Mouse (Mus musculus): ENCODE measurements around the gene Olfr1424. TPM values are rescaled to one million over a fixed set of nuclear protein-coding genes. Genes with fewer than 3 reads are reported as not detected.

Gene Olfr1424
- polyA plus RNA-seq, 2 experiments from 2014 or later, result not detected

Other genes starting within 250 kb of the Olfr1424 start
- gene Stx3, start 243.3 kb downstream of the Olfr1424 start, polyA plus RNA-seq (2017; shearing (Covaris generic)), result 1 to 10 TPM; 1.8 to 2.9 TPM
- not detected for gene Olfr1417, start 223.5 kb downstream of the Olfr1424 start, polyA plus RNA-seq (2017; shearing (Covaris generic))
- gene Olfr1418, start 201.6 kb downstream of the Olfr1424 start, polyA plus RNA-seq (2017; shearing (Covaris generic)), result not detected
- gene Olfr1419, start 187.6 kb downstream of the Olfr1424 start, polyA plus RNA-seq (2017; shearing (Covaris generic)), result not detected
- not detected for gene Olfr1420, start 176.1 kb downstream of the Olfr1424 start, polyA plus RNA-seq (2017; shearing (Covaris generic))
- gene Patl1, start 150.3 kb downstream of the Olfr1424 start, polyA plus RNA-seq (2017; shearing (Covaris generic)), result 10 to 100 TPM; 14.5 to 15.9 TPM
- 1 to 10 TPM; 6.7 to 7.3 TPM for gene Osbp, start 96.7 kb downstream of the Olfr1424 start, polyA plus RNA-seq (2017; shearing (Covaris generic))
- gene Olfr1423, start 21.4 kb downstream of the Olfr1424 start, polyA plus RNA-seq (2017; shearing (Covaris generic)), result under 1 TPM in 1 of 2 experiments, not detected in 1; 0.05 TPM
- gene Olfr1425, start 15.0 kb upstream of the Olfr1424 start, polyA plus RNA-seq (2017; shearing (Covaris generic)), result not detected
- not detected for gene Olfr1426, start 29.3 kb upstream of the Olfr1424 start, polyA plus RNA-seq (2017; shearing (Covaris generic))
- not detected for gene Olfr1427, start 40.7 kb upstream of the Olfr1424 start, polyA plus RNA-seq (2017; shearing (Covaris generic))
- not detected for gene Olfr1428, start 53.2 kb upstream of the Olfr1424 start, polyA plus RNA-seq (2017; shearing (Covaris generic))
- not detected for gene Olfr76, start 60.5 kb upstream of the Olfr1424 start, polyA plus RNA-seq (2017; shearing (Covaris generic))
- gene Olfr1555-ps1, start 107.4 kb upstream of the Olfr1424 start, polyA plus RNA-seq (2017; shearing (Covaris generic)), result under 1 TPM in 1 of 2 experiments, not detected in 1; 0.16 TPM
- gene Olfr1431, start 138.0 kb upstream of the Olfr1424 start, polyA plus RNA-seq (2017; shearing (Covaris generic)), result not detected
- gene Olfr1432, start 169.9 kb upstream of the Olfr1424 start, polyA plus RNA-seq (2017; shearing (Covaris generic)), result not detected
- not detected for gene Olfr262, start 179.0 kb upstream of the Olfr1424 start, polyA plus RNA-seq (2017; shearing (Covaris generic))
- gene Olfr235, start 198.3 kb upstream of the Olfr1424 start, polyA plus RNA-seq (2017; shearing (Covaris generic)), result not detected
- not detected for gene Olfr1434, start 217.2 kb upstream of the Olfr1424 start, polyA plus RNA-seq (2017; shearing (Covaris generic))
- not detected for gene Olfr1436, start 236.4 kb upstream of the Olfr1424 start, polyA plus RNA-seq (2017; shearing (Covaris generic))